Mouse (Mus musculus): ENCODE results near the gene Selenof.

Gene Selenof

DNA sequence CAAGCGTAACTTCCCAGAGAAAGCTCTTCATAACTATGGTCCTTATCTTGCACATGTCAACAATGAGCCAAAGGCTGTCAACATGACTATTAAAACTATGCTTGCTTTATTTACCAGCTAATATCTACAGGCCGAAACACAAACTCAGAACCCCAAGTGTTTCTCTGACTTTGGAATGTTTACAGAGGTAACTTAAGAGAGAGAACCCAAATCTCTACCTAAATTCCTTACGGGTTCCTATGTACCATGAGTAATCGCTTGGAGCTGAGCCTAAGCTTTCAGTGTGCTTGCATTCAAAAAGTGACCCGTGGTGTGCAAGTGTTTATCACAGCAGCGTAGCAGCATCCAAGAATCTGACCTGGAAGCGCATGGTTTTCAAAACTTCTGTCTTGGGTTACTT lies 4.9 kb upstream of the Selenof start:
- no peak for DNase-seq

DNA sequence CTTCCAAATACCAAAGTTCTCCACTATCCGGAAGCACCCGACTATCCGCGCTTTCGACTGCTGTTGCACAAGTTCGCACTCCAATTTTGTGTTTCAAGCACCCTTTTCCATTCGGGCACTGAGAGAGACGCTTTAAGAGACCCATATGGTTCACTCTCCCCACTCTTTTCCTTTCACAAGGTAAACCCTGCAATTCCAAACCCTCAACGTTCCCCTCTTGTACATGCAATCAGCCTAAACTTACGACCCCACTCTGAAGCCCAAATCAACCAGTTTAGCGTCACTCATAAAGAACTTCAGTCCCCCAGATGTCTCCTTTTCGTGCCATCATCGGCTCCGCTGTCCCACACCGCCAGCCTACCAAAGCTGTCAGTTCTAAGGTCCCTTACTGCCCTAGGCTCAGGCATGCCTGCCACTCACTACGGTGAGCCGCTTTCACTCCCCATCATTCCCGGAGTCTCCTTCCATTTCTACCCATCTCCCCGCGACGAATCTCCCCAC lies 1.2 kb upstream of the Selenof start:
- DNase-seq: peak; percentile 39 to 40

DNA sequence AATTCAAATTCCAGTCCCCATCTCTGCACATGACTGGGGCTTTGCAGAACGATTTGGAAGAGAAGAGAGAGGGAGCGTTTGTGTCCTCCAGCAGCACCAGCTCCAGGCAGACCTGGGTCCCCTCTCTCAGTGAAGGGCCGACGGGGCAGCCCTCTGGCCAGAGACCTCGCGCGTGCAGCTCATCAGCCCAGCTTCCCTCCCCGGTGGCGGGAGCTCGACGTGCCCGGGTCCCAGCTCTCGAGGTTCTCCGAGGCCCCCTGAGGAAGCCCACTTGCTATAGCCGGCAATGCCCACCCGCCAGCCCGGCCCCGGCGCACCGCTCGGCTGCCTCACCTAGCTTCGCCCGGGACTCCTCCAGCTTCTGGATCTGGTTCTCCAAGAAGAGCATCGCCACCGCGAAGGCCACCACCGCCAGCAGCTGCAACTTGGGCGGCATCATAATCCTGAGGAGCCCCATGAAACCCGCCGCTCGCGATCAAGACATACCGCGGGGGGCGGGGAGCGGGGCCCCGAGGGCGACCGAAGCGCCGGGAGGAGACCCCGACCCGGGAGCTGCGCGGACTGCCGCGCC lies 618 bp upstream of the Selenof start:
- peak; percentile 35 to 43 for DNase-seq

- no peak for DNase-seq
These were observed 848 bp downstream of the Selenof start for GRCm38 (mm10) chr3:144570816-144571487.

- peak; percentile 77 to 85 for DNase-seq
These were observed 4.2 kb downstream of the Selenof start for GRCm38 (mm10) chr3:144574256-144574655.

GRCm38 (mm10) chr3:144577366-144578340 lies 7.5 kb downstream of the Selenof start:
- no peak for DNase-seq

- no peak for DNase-seq
These were observed 8.8 kb downstream of the Selenof start for GRCm38 (mm10) chr3:144578921-144579320.

- no peak for DNase-seq
These were observed 9.7 kb downstream of the Selenof start for GRCm38 (mm10) chr3:144579796-144580195.

- no peak for DNase-seq
These were observed 10.2 kb downstream of the Selenof start for GRCm38 (mm10) chr3:144580281-144580680.

GRCm38 (mm10) chr3:144581842-144582241 lies 11.7 kb downstream of the Selenof start:
- DNase-seq: no peak

DNA sequence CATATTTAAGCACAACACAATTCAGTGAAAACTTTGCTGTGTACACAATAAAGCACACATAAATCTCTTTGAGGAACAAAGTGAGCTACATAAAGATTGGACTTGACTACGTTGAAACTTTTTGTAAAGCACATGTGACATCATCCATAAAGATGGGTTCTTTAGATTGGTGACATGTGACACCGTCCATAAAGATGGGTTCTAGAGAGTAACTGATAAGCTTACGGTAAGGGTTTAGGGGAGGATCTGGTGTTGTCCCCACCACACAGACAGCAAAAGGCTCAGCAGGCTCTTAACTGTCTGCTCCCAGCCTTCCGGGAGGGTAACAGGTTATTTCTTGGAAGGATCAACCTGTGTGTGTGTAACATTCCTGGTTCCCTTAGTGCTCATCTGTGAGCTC lies 12.2 kb downstream of the Selenof start:
- DNase-seq: no peak

GRCm38 (mm10) chr3:144583789-144584188 lies 13.7 kb downstream of the Selenof start:
- DNase-seq: no peak

DNA sequence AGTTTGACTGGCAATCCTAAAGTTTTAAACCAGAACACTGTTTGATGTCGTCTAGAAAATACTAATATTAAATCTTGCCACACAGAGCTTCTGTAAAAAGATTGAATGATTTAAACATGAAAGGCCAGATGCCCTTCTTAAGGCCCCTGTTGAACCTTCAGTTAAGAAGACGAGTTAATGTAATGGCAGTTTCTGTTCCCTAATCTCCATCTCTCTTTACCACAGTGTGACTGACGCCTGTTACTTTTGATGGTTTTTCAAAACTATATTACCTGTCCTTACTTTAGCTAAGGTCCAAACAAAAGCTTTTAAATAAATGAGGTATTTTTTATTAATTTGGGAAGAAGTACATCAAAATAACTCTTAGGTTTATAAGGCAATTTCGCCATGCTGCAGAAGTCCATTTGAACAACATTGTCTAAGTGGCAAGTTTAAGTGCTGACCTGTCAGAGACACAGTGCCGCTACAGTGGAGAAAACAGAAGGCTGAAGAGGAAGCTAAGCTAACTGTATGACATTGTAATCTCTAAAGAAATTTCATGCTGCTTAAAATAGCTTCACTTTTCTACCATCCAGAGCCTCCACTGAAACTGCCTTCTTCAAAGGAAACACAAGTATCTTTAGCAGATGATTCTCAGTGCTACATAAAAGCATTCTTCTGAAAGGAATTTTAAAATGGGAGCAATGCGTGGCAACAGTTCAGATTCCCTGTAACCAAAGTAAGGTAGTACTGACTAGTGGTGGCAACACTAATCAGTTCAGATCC lies 14.9 kb downstream of the Selenof start:
- no peak for DNase-seq

DNA sequence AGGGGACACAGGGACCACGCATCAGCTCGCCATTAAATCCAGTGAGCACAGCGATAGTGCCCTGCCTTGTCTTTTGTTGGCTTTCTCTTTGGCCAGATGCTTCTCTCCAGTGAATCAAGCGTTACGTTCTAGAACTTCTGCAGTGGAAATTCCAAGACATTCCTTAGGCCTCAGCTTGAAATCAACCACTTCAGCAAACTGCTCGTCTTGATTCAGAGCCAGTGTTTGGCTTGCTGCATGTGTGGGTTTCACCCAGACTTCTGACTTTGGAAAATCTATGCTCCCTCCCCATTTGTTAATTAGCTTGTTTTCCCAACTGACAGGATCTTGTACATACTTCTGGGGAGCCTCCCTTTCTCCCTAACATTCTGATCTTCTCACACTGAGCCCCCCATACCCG lies 16.6 kb downstream of the Selenof start:
- peak in 1 of 2 experiments; percentile 10 for DNase-seq

DNA sequence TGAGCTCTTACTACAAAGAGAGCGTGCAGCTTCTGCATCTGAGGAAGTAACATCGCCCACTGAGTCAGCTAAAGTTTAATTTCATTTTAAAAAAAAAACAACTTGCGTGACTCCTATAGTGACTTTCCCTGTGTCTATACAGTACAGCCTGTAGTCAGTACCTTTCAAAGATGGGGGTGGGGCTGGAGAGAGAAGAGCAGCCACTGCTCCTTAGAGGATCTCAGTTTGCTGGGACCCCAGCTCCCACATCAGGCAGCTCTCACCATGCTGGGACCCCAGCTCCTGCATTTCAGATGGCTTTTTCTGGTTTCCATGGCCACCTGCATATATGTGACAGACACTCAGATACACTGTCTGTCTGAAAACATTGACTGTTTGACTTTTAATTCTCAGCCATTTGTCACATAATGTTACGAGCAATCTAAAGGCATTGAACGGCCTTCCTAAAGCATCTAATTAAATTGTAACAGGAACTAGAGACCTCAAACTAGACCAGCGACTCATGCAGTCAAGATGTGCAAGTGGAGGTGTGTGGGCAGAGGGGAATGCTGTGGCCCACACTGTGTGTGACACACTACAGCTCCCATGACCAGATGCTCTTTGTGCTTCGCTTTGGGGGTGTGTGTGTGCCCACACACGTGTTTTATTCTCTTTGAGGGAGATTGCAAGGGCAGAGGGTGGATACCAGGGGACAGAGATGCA lies 19.2 kb downstream of the Selenof start:
- no peak for DNase-seq

DNA sequence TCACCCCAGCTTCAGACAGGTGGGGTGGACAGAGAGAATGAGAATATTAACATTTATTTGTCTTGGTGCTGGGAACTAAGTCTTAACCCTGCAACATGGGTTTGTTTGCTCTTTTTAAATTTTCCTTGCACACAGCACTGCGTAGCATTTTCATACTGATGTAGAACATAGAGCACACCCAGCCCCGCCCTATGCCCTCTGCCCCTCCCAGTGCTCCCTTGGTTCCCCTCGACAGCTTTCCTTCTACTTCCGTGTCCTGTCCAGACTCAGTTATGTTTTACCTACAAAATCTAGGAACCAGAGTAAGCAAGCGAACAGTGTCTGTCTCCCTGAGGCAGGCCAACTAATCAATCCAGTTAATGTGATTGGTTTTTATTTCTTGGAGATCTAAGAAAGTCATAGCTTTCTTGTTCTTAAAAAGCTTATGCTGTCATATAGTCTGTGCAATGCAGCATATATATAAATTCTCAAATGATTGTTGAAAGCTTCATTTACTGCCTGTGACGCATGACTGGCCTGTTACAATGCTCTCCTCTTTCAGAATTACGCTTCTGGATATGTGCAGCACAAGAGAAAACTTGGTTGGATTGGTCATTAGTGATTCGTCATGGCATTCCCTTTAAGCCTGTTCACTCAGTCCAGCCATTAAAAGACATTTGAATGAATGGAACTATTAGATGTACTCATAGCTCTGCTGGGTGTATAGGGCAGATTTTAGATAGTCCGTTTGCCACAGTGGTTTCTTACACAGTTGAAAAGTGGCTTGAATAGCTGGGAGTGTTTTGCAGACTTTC lies 23.1 kb downstream of the Selenof start:
- DNase-seq: no peak

GRCm38 (mm10) chr3:144597121-144597520 lies 27.0 kb downstream of the Selenof start:
- DNase-seq: no peak

DNA sequence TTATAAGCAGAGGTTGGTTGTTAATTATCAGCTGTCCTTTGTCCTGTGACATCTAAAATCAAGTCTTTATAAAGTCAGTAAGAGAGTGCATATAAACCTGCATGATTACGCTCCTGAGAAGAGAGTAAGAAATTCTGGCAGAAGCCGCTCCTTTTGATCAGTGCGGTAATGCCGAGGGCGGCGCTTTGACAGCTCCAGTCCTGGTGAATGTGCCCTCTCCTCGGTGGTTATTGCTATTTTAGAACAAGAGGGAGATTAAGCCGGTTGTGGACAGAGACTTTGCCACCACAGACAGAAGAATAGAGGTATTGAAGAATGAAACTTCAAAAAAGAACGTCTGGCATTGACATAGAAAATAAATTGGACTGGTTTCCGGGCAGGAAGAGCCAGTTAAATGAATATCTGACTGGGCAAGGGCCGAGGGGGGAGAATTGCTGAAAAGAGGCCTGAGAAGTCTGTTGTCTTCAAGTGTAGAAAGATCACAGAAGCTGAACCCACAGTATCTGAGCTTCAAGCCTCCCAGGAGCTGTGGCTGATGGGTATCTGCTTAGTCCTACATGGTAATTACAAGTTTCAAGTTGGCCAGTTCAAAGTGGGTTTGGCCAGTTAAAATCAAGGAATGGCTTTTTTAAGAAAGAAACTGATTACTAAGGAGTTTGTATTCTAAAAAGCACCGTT lies 27.8 kb downstream of the Selenof start:
- no peak for DNase-seq

DNA sequence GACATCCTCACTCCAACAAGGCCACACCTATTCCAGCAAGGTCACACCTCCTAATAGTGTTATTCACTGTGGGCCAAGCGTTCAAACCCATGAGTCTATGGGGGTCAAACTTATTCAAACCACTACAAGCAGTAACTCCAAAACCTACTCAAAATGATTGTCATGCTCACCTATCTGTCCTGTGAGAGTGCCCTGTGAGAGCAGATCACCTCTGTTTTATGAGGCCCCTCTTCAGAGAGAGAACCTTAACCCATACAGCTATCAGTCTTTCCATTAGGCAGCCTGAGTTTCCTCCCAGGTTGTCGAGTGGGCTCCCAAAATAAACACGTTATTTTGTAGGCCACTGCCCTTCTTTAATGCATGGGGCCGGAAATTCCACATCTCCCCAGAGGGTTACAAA lies 32.3 kb downstream of the Selenof start:
- DNase-seq: no peak

DNA sequence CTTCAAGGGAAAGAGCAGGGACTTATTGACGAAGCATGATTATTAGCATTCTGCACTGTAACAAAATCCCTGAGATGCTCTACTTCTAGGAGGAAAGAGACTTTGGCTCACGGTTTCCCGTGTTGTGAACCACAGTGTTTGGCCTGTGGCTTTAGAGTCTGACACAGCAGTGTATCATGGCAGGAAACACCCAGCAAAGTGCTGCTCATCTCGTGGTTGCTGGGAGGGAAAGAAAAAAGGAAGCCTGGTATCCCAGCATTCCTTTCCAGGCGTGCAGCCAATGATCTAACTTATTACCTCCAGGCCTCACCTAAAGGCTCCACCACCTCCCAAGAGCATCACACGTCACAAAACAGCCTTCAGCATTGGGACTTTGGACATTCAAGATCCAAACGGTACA lies 32.7 kb downstream of the Selenof start:
- DNase-seq: no peak

GRCm38 (mm10) chr3:144603558-144603957 lies 33.5 kb downstream of the Selenof start:
- DNase-seq: no peak

Measured in lung, adult 18-20 months (tissue).